Mouse (Mus musculus): ENCODE measurements around the gene Cdc42bpb.

- TF ChIP-seq CTCF (IDR thresholded peaks at IDR 0.05; ENCODE audit: low read depth, low read length): no peak
- TF ChIP-seq POLR2A (IDR thresholded peaks at IDR 0.05; ENCODE audit: extremely low read depth, insufficient read depth, low read length): no peak
Observed at GRCm38 (mm10) chr12:111309256-111309655, 68.3 kb downstream of the Cdc42bpb start.

Measured in liver, adult 2 months (tissue).